Comparison of ENCODE assay signal across 24 mouse cellular contexts in the genomic region with DNA sequence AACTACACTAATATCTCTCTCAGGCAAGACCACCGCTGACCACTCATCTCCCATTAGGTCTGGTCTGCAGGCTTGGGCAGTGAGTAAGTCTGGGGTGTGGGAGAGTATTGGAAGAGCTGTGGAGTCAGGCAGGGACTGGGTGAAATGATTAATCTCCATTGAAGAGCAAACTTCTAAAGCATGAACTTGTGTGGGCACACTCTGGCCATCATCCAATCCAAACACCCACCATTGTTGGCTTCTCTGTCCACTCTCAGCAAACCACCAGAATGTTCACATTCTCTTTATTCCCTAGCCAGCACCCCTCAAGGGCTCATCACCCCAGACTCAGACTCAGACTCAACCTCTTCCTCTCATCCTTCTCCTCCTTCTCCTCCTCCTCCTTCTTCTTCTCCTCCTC.
DNase-seq lines count a peak whose midpoint lies in the region; ATAC-seq and TF ChIP-seq lines count a peak whose summit lies in the region.
"Had no signal": no experiment of that assay in that cellular context is flagged by ENCODE, and none has a peak within 500 bp of the region (broad histone marks: within the 10 kb centered on the region; RNA-seq: fewer than 3 reads in every experiment).

No protein-coding gene starts in this region.

- H3K9me3 ChIP-seq in liver, embryonic 12.5 days (replicated peaks) = peaks cover 10% of the 10 kb centered on the region; the same call in 1 of the 2 replicates
- peaks cover 6% of the 10 kb centered on the region; the same call in 1 of the 2 replicates for H3K9me3 ChIP-seq in liver, postnatal 0 days (ENCODE audit: low read length)

- H3K4me1 ChIP-seq in liver, adult 2 months (ENCODE audit: control insufficient read depth, insufficient read depth, low read length) = peaks cover 34% of the 10 kb centered on the region
- peaks cover 32% of the 10 kb centered on the region for H3K4me1 ChIP-seq in liver, embryonic 12.5 days
- peaks cover 30% of the 10 kb centered on the region for H3K4me1 ChIP-seq in liver, postnatal 0 days (ENCODE audit: insufficient read depth)
- H3K4me1 ChIP-seq: embryonic facial prominence, embryonic 15.5 days; forebrain, embryonic 15.5 days had no signal

- CTCF ChIA-PET in Patski (lab: Charles Lee) = interaction anchor here (1.6 kb wide), 1 partner anchor 67 kb away, joined by 3 read pairs; no protein-coding TSS in a partner anchor

- POLR2A ChIA-PET in Patski (lab: Charles Lee) = interaction anchor here (0.5 kb wide), 1 partner anchor 17 kb away, joined by 3 read pairs; no protein-coding TSS in a partner anchor

- H3K27me3 ChIP-seq in liver, adult 2 months (ENCODE audit: control insufficient read depth, insufficient read depth, low read length) = no peaks in the 10 kb centered on the region
- H3K27me3 ChIP-seq in liver, embryonic 12.5 days (replicated peaks) = peaks cover 9% of the 10 kb centered on the region
- no peaks in the 10 kb centered on the region for H3K27me3 ChIP-seq in Patski
- H3K27me3 ChIP-seq in liver, postnatal 0 days (ENCODE audit: insufficient read depth, low read length) = no peaks in the 10 kb centered on the region
- H3K27me3 ChIP-seq: embryonic facial prominence, embryonic 15.5 days; forebrain, embryonic 15.5 days; hindbrain, embryonic 12.5 days had no signal

- TF ChIP-seq CTCF in liver, adult 2 months (IDR thresholded peaks at IDR 0.05; ENCODE audit: low read depth, low read length) = no peak
- TF ChIP-seq CTCF in Patski (IDR thresholded peaks at IDR 0.05) = no peak
- TF ChIP-seq CTCF in liver, postnatal 0 days (IDR thresholded peaks at IDR 0.05; ENCODE audit: low read depth) = no peak

- H3K4me3 ChIP-seq in liver, adult 2 months (ENCODE audit: insufficient read depth, low read depth, low read length) = no peak overlapping the region
- H3K4me3 ChIP-seq in liver, embryonic 12.5 days = no peak overlapping the region
- H3K4me3 ChIP-seq in liver, postnatal 0 days (ENCODE audit: low read depth, low read length) = no peak overlapping the region
- H3K4me3 ChIP-seq: embryonic facial prominence, embryonic 15.5 days; forebrain, embryonic 15.5 days; hindbrain, embryonic 12.5 days had no signal

- H3K36me3 ChIP-seq in liver, adult 2 months (ENCODE audit: control insufficient read depth, insufficient read depth, low read length) = no peaks in the 10 kb centered on the region
- no peaks in the 10 kb centered on the region for H3K36me3 ChIP-seq in liver, embryonic 12.5 days
- H3K36me3 ChIP-seq in liver, postnatal 0 days (replicated peaks; ENCODE audit: insufficient read depth, low read length) = no peaks in the 10 kb centered on the region
- H3K36me3 ChIP-seq: embryonic facial prominence, embryonic 15.5 days; forebrain, embryonic 15.5 days; G1E; hindbrain, embryonic 12.5 days had no signal

- peak overlapping the region; percentile 88 for H3K27ac ChIP-seq in liver, adult 2 months (replicated peaks; ENCODE audit: insufficient read depth, low read depth, low read length)
- H3K27ac ChIP-seq in liver, embryonic 12.5 days = no peak overlapping the region
- peak overlapping the region; percentile 97 for H3K27ac ChIP-seq in liver, postnatal 0 days (ENCODE audit: low read depth)
- H3K27ac ChIP-seq: embryonic facial prominence, embryonic 15.5 days; forebrain, embryonic 15.5 days; hindbrain, embryonic 12.5 days had no signal

- no peak overlapping the region for H3K9ac ChIP-seq in liver, adult 2 months (ENCODE audit: low read depth, low read length)
- no peak overlapping the region for H3K9ac ChIP-seq in liver, embryonic 12.5 days
- peak overlapping the region; percentile 35; the same call in 1 of the 2 replicates for H3K9ac ChIP-seq in liver, postnatal 0 days (replicated peaks)
- H3K9ac ChIP-seq: embryonic facial prominence, embryonic 15.5 days; forebrain, embryonic 15.5 days; hindbrain, embryonic 12.5 days had no signal

- no peak overlapping the region for H3K4me2 ChIP-seq in liver, embryonic 12.5 days
- no peak overlapping the region for H3K4me2 ChIP-seq in liver, postnatal 0 days (ENCODE audit: low read depth, low read length)
- H3K4me2 ChIP-seq: embryonic facial prominence, embryonic 15.5 days; forebrain, embryonic 15.5 days; hindbrain, embryonic 12.5 days had no signal

- no peak for DNase-seq in liver, adult 2 months (ENCODE audit: extremely low read depth, low read depth, low spot score)
- DNase-seq in 3T3-L1 (ENCODE audit: low read depth, low spot score) (peak; percentile 71), Patski (ENCODE audit: low read depth, low spot score) (peak; percentile 68)
- DNase-seq in liver, postnatal 0 days = no peak
- DNase-seq in adrenal gland, adult (ENCODE audit: inconsistent age in 2 of 2, low spot score in 1 of 2) = no peak
- no peak for DNase-seq in kidney, adult 9 months
- DNase-seq: adrenal gland, adult 8-10 months; adrenal gland, postnatal 36 days; B cell, adult 2 months; cerebellum, adult 11 months; cerebellum, adult 8-10 months; cerebellum, postnatal 14 days; embryo, embryonic 11 days; gastrocnemius, postnatal 25 days; heart, postnatal 10 days; heart, postnatal 4 days had no signal

- no peaks in the 10 kb centered on the region for H3K79me2 ChIP-seq in liver, adult 2 months (ENCODE audit: control insufficient read depth, insufficient read depth, low read length)

- TF ChIP-seq EP300 in liver, postnatal 0 days (IDR thresholded peaks at IDR 0.05; ENCODE audit: low read depth) = no peak

- in situ Hi-C loops in Patski (cut with MboI; ENCODE audit: low pct_unique_long_range_greater_than_20kb) = no loop called here

- 63% methylated on average over 1 of the region's 1 CpGs for WGBS in liver, adult 2 months
- 74% methylated on average over 1 of the region's 1 CpGs for WGBS in liver, embryonic 12.5 days (ENCODE audit: insufficient replicate concordance)
- 89% methylated on average over 1 of the region's 1 CpGs for WGBS in liver, postnatal 0 days (ENCODE audit: insufficient replicate concordance)

- TF ChIP-seq POLR2A in liver, adult 2 months (IDR thresholded peaks at IDR 0.05; ENCODE audit: extremely low read depth, insufficient read depth, low read length) = no peak

- ATAC-seq in liver, embryonic 12.5 days = no peak
- ATAC-seq in Patski = no peak
- ATAC-seq in liver, postnatal 0 days = no peak
- ATAC-seq: CD4-positive, CD25-positive, alpha-beta regulatory T cell, adult 4 months; forebrain, embryonic 15.5 days; hindbrain, embryonic 16.5 days; inflammation-experienced regulatory T-cells, adult 6 months had no signal

Comparison
In these comparisons a context has a peak if more than half of its experiments do, and no peak if none do; other contexts are left out.
1. DNase-seq: peak in 3T3-L1 (single experiment) and Patski (single experiment); none in liver, adult 2 months (single experiment), liver, postnatal 0 days (single experiment), adrenal gland, adult (0 of 2) and kidney, adult 9 months (single experiment).